In the genomic region with DNA sequence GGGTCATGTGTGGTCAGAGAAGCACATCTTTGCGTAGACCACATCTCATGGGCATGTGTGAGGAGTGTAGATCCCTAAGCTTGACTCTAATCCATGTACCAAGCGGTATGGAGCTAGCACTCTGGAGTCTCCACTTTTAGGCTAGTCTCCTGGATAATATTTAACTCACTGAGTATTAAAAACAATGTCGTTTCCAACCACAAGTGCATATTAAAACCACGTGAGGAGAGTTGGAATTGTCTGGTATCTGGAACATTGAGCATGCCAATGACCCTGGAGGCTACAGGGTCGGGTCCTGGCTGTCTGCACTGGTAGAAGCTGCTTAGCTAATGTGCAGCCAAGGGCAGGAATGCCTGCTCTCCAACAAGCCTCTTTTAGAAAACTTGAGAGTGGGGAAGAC, we compare ENCODE assay signal across 24 mouse cellular contexts.
DNase-seq lines count a peak whose midpoint lies in the region; ATAC-seq lines count a peak whose summit lies in the region.
"Had no signal": no experiment of that assay in that cellular context is flagged by ENCODE, and none has a peak within 500 bp of the region (broad histone marks: within the 10 kb centered on the region; RNA-seq: fewer than 3 reads in every experiment).

No protein-coding gene starts in this region.

- ATAC-seq in lung, embryonic 16.5 days (ENCODE audit: low read depth): peak; percentile 75
- peak; percentile 82 for ATAC-seq in kidney, embryonic 16.5 days (ENCODE audit: low FRiP score, low TSS enrichment)
- ATAC-seq in forebrain, embryonic 13.5 days: no peak
- ATAC-seq: activated CD4-positive, CD25-positive, alpha-beta regulatory T cell, adult 4 months; hindbrain, embryonic 16.5 days; midbrain, embryonic 13.5 days had no signal

- no peaks in the 10 kb centered on the region for H3K36me3 ChIP-seq in lung, embryonic 16.5 days (ENCODE audit: control insufficient read depth, insufficient read depth, low read length)
- no peaks in the 10 kb centered on the region for H3K36me3 ChIP-seq in kidney, embryonic 16.5 days (ENCODE audit: insufficient read depth, low read length)
- no peaks in the 10 kb centered on the region for H3K36me3 ChIP-seq in forebrain, embryonic 13.5 days (ENCODE audit: poor library complexity, severe bottlenecking)
- H3K36me3 ChIP-seq: forebrain, embryonic 12.5 days; heart, embryonic 13.5 days; limb, embryonic 10.5 days; limb, embryonic 15.5 days; liver, embryonic 13.5 days; midbrain, embryonic 13.5 days had no signal

- H3K4me2 ChIP-seq in lung, embryonic 16.5 days (ENCODE audit: low read depth, low read length): no peak overlapping the region
- no peak overlapping the region for H3K4me2 ChIP-seq in kidney, embryonic 16.5 days (replicated peaks; ENCODE audit: low read depth, low read length)
- no peak overlapping the region for H3K4me2 ChIP-seq in forebrain, embryonic 13.5 days
- H3K4me2 ChIP-seq: forebrain, embryonic 12.5 days; heart, embryonic 13.5 days; limb, embryonic 15.5 days; liver, embryonic 13.5 days; midbrain, embryonic 13.5 days had no signal

- no peak overlapping the region for H3K27ac ChIP-seq in lung, embryonic 16.5 days (ENCODE audit: low read length)
- peak overlapping the region; percentile 53 for H3K27ac ChIP-seq in kidney, embryonic 16.5 days (ENCODE audit: low read length)
- no peak overlapping the region for H3K27ac ChIP-seq in forebrain, embryonic 13.5 days
- H3K27ac ChIP-seq: forebrain, embryonic 12.5 days; heart, embryonic 13.5 days; limb, embryonic 10.5 days; limb, embryonic 15.5 days; liver, embryonic 13.5 days; midbrain, embryonic 13.5 days had no signal

- no peaks in the 10 kb centered on the region for H3K27me3 ChIP-seq in lung, embryonic 16.5 days (ENCODE audit: control insufficient read depth, insufficient read depth, low read depth, low read length)
- no peaks in the 10 kb centered on the region for H3K27me3 ChIP-seq in kidney, embryonic 16.5 days (ENCODE audit: insufficient read depth, low read length)
- 0 out of 2 replicates have a peak, but pooled peaks cover 2% of the 10 kb centered on the region for H3K27me3 ChIP-seq in forebrain, embryonic 13.5 days
- H3K27me3 ChIP-seq: heart, embryonic 13.5 days; limb, embryonic 15.5 days; liver, embryonic 13.5 days; megakaryocyte, embryonic 14.5 days had no signal

- 57% methylated on average over 5 of the region's 5 CpGs for WGBS in lung, embryonic 16.5 days
- WGBS in kidney, embryonic 16.5 days: 71% methylated on average over 5 of the region's 5 CpGs
- WGBS in forebrain, embryonic 13.5 days: 87% methylated on average over 5 of the region's 5 CpGs

- no peak overlapping the region for H3K9ac ChIP-seq in lung, embryonic 16.5 days (ENCODE audit: low read length)
- no peak overlapping the region for H3K9ac ChIP-seq in kidney, embryonic 16.5 days (replicated peaks; ENCODE audit: low read length)
- no peak overlapping the region for H3K9ac ChIP-seq in forebrain, embryonic 13.5 days
- H3K9ac ChIP-seq: forebrain, embryonic 12.5 days; heart, embryonic 13.5 days; limb, embryonic 15.5 days; liver, embryonic 13.5 days; midbrain, embryonic 13.5 days had no signal

- DNase-seq in lung, adult 18-20 months: no peak
- peak; percentile 33 to 35 for DNase-seq in kidney, adult 8-10 months
- no peak for DNase-seq in left cerebral cortex, postnatal 36 days (ENCODE audit: low spot score in 2 of 2)
- DNase-seq: adrenal gland, adult 2 months; adrenal gland, postnatal 36 days; B cell, adult 2 months; cerebellum, adult 18-20 months; cerebellum, postnatal 10 days; gastrocnemius, postnatal 10 days; heart, postnatal 10 days; layer of hippocampus, postnatal 36 days; liver, embryonic 13.5 days; lung, adult 2 months had no signal

- H3K4me3 ChIP-seq in lung, embryonic 16.5 days (ENCODE audit: low read length): no peak overlapping the region
- H3K4me3 ChIP-seq in kidney, embryonic 16.5 days (ENCODE audit: low read length): no peak overlapping the region
- H3K4me3 ChIP-seq in forebrain, embryonic 13.5 days: no peak overlapping the region
- H3K4me3 ChIP-seq: forebrain, embryonic 12.5 days; heart, embryonic 13.5 days; limb, embryonic 10.5 days; limb, embryonic 15.5 days; liver, embryonic 13.5 days; megakaryocyte, embryonic 14.5 days; midbrain, embryonic 13.5 days had no signal

- H3K9me3 ChIP-seq in lung, embryonic 16.5 days (ENCODE audit: control insufficient read depth, low read length): no peaks in the 10 kb centered on the region
- H3K9me3 ChIP-seq in kidney, embryonic 16.5 days (ENCODE audit: low read length): peaks cover 7% of the 10 kb centered on the region
- H3K9me3 ChIP-seq in forebrain, embryonic 13.5 days (replicated peaks): no peaks in the 10 kb centered on the region
- H3K9me3 ChIP-seq: limb, embryonic 10.5 days; limb, embryonic 15.5 days; liver, embryonic 13.5 days had no signal

- intact Hi-C loops in left cerebral cortex, postnatal 36 days (cut with DNase I): no loop called here

- no peaks in the 10 kb centered on the region; the same call in 1 of the 2 replicates for H3K4me1 ChIP-seq in lung, embryonic 16.5 days (replicated peaks; ENCODE audit: control insufficient read depth, insufficient read depth, low read length)
- H3K4me1 ChIP-seq in kidney, embryonic 16.5 days (ENCODE audit: insufficient read depth, low read length): peaks cover 16% of the 10 kb centered on the region; the same call in 1 of the 2 replicates
- H3K4me1 ChIP-seq in forebrain, embryonic 13.5 days: peaks cover 13% of the 10 kb centered on the region
- H3K4me1 ChIP-seq: heart, embryonic 13.5 days; liver, embryonic 13.5 days; megakaryocyte, embryonic 14.5 days had no signal

Comparison
In these comparisons a context has a peak if more than half of its experiments do, and no peak if none do; other contexts are left out.
1. DNase-seq: peak in kidney, adult 8-10 months (2 of 2); none in lung, adult 18-20 months (0 of 2) and left cerebral cortex, postnatal 36 days (0 of 2).